Mouse (Mus musculus): ENCODE measurements around the gene Lrrc14b. TPM values are rescaled to one million over a fixed set of nuclear protein-coding genes. Genes with fewer than 3 reads are reported as not detected.

Gene Lrrc14b
- total RNA-seq, 1 experiment from 2014 or later = 0.15 TPM

Small RNA genes lying within 50 kb of the gene (microRNA-seq; reads per million reads assigned to microRNA genes)
- 0 reads per million in 2 experiments for gene Mir692-3

Other genes with a start within 250 kb of the Lrrc14b start
- gene Slc9a3, start 242.5 kb downstream of the Lrrc14b start, total RNA-seq (2021) = 0.37 TPM in 1 of 2 replicates, not detected in the other
- gene Exoc3, start 155.3 kb downstream of the Lrrc14b start, total RNA-seq (2021) = 50.4 and 51.5 TPM in 2 replicates
- gene Ahrr, start 71.7 kb downstream of the Lrrc14b start, total RNA-seq (2021) = 0.70 and 1.2 TPM in 2 replicates
- gene Pdcd6, start 46.4 kb downstream of the Lrrc14b start, total RNA-seq (2021) = 127 and 129 TPM in 2 replicates
- gene Sdha, start 13.7 kb downstream of the Lrrc14b start, total RNA-seq (2021) = 906 and 913 TPM in 2 replicates
- gene Ccdc127, start 13.7 kb downstream of the Lrrc14b start, total RNA-seq (2021) = 51.2 and 51.6 TPM in 2 replicates
- 3.4 and 3.7 TPM in 2 replicates for gene Zfp72, start 26.8 kb upstream of the Lrrc14b start, total RNA-seq (2021)
- gene Ftl1-ps1, start 35.7 kb upstream of the Lrrc14b start, total RNA-seq (2021) = 587 and 595 TPM in 2 replicates
- 8.6 and 11.6 TPM in 2 replicates for gene Zfp825, start 130.0 kb upstream of the Lrrc14b start, total RNA-seq (2021)